Mouse (Mus musculus) left cerebral cortex, adult 18-20 months (tissue): ENCODE data around the gene Dcp1a. TPM values are rescaled to one million over a fixed set of nuclear protein-coding genes. Genes with fewer than 3 reads are reported as not detected.

Source experiments
- DNase-seq, 2 experiments: peaks; one replicate each; pipeline ENCODE4 v3.0.0; 2021 to 2022; ENCODE audit warnings: low spot score in 2 of 2, mixed read lengths in 1 of 2
- microRNA-seq, 2 experiments: library from miRNA; unstranded; fragments of <30 nt; microRNA quantifications; one replicate each; pipeline ENCODE4 v1.2.0; 2021
- total RNA-seq, 2 experiments: library from RNA; stranded (reverse); gene quantifications; 2 replicates each; pipeline ENCODE4 v1.2.3; 2021

Gene Dcp1a
- total RNA-seq, 2 experiments from 2014 or later: 21.3 to 21.5 TPM

DNA sequence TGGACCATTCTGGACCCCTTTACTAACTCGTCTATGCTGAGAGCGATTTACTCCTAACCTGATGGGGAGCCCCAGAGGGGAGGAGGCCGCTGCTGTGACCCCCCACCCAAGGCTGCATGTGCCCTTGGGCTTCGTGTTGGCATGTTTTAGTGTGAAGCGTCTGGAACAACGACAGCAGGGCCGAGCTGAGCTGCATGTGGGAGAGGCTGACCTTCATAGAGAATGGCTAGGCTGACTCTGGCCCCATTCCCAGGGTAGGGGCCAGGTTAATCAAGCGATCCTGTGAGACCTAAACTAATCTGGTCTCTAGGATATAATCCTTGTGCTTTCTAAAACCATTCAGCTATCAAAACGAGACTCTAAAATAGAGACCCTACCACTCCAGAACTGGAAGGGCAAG lies 78.4 kb downstream of the Dcp1a start:
- DNase-seq: no peak

DNA sequence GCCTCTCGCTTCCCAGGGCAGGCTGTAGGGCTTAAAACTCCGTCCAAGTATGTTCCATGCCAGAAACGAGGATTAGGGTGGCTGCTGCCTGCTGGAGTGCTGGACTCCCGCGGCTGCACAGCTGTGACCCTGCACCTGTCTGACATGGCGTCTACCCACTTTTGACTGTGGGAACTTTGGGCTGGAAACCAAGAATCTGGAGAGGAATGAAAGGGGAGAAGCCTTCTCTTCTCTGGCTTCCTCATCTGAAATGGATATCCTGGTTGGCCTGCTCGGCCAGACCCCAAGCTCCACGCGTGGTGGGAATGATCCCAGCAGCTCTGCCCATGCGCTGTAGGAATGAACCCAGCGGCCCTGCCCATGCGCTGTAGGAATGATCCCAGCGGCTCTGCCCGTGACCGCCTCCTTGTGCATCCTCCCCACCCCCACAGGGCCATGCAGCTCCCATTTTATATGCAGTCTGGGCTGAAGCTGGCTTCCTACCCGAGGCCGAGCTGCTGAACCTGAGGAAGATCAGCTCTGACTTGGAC lies 80.1 kb downstream of the Dcp1a start:
- DNase-seq: no peak

DNA sequence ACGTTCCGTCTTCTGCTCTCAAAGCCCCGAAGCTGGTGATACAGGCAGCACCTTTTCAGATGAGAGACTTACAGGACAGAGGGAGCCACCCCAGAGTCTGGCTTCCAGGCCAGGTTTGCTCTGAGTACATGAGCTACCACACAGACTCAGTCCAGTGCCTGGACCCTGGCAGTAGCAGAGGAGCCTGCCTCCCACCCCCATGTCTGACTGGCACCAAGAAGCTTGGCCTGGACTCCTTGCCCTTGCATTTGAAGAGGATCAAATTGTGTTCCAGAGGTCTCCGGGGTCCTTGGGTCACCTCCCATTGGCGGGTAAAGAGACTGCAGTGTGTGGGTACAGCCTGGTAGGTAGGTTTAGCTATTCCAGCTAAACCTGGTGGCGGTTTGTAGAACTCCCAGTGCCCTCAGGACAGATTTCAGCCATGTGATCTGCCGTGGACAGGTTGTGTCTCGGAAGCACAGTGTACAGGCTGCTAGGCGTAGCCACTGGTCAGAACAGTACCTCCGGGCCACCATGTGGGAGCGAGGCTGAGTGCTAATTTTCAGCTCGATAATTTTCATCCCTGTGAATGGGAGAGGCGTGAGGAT lies 81.6 kb downstream of the Dcp1a start:
- no peak for DNase-seq

DNA sequence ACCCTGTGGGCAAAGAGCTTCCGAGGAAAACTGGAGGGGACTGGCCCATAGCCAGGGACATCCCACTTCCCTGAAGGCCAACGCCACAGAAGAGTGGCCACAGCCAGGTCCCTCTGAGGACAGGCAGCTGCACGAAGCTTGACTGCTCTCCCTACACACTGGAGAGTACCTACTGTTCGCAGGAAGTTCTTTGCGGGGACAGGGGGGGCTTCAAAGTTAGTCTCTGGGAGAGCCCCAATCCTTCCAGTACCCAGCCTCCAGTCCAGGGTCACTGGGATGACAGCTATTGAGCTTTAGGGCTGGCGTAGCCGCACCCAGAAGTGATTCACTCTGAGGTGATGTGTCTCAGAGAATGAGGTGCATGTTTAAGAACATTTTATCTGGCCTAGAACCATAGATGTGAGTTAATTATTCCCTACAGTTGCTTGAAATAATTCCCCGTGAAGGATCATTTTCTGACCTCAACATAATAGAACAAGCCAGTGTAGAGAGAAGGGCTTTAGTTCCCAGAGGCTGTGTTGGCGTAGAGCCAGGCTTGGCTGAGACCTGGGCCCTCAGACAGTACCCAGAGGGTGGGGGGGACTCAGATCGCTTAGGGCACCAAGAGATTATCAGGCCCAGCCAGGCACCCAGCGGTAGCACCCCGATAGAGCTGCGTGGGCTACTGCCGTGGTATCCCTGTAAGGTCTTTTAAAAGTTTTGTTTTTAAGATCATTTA lies 82.3 kb downstream of the Dcp1a start:
- peak in 1 of 2 experiments; percentile 23 for DNase-seq

DNA sequence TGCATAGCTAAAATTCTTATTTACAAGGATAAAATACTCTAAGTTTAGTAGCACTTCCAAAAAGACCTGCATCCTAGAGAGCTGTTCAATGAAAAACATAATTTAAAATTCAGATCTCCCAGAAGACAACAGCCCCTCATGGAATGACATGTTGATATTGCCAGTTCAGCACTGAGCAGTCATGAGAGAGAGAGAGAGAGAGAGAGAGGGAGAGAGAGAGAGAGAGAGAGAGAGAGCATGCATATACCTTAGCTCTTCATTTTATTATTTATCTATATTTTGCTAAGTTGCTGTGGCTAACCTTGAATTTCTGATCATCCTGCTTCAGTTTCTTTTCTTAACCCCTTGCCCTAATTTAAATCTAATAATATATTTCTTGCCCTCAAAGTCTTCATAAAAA lies 83.0 kb downstream of the Dcp1a start:
- DNase-seq: no peak

DNA sequence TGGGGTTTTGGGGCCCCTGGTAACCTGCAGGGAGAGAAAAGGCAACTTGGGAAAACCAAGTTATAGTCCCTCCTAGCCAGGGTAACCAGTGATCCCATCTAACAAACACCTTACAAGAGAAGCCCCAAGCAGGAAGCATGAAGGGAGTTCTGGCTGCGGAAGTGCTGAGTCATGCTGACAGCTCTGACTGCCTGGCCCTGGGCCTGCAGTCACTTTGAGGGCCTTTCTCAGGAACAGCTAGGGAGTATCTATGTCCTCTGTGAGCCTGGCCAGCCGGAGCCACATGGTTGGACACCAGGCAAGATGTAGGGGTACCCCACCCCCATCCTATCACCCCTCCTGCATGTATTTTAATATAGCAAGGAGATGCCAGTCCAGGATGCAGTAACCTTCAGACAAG lies 85.1 kb downstream of the Dcp1a start:
- DNase-seq: peak; percentile 25 to 42

DNA sequence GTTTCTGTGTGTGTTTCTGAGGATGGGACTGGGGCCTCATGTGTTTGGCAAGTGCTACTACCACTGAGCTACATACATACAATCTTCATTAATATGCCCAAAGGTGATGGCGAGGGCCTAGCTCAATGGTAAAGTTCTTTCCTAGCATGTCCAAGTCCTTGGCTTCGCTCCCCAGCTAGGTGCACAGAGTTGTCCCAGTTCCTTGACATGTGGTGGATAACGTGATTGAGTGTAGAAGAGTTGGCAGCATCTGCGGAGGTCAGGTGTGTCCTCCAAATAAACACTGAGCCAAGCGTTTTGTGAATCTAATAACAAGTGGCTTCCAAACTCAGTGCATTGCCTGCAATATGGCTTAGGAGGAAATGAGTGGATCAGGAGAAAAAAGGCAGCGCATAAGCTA lies 87.0 kb downstream of the Dcp1a start:
- DNase-seq: no peak

DNA sequence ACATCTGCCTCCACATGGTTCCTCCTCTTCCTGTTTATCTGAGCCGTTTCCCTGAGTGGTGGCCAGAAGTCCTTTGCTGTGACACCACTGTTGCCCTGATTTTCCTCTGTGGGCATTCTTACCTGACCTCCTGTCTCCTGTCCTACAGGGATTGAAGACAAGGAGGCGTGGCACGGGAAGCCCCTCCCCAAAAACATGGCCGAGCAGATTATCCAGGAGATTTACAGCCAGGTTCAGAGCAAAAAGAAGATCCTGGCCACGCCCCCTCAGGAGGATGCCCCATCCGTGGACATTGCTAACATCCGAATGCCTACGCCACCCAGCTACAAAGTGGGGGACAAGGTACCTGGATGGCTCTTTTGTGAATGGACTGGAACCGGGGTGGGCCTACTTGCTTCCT lies 88.7 kb downstream of the Dcp1a start:
- no peak for DNase-seq

DNA sequence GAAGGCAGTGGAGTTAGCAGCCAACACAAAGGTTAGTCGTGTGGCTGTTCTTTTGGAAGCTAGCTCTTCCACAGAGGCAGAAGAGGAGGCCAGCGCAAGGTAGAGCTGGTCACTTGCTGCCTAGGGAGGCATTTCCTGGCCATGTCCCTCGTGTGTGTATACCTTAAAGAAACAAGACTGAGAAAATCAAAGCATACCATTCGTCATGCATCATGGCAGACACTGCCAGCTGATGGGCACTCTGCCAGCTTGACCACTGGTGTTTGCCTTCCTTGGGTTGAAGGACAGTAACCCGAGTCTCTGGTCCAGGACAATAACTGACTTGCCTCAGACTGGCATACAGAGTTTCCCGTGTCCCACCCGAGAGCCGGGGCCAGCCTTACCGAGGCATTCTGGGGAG lies 91.0 kb downstream of the Dcp1a start:
- DNase-seq: no peak

DNA sequence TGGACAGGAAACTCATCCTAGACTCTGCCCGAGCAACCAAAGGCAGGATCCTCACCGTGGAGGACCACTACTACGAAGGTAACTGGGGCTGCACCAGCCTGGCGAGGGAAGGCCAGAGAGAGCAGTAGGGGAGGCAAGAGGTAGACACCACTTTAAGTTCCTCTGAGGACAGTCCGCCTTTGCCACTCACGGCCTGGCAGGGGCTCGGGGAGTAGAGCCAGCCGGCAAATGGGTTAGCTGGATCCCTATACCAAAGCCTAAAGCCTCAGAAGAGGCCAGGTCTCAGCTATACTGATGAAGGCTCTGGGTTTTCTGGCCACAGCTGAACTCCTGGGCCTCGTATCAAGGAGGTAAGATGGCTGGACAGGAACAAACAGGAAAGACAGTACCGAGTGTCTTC lies 92.9 kb downstream of the Dcp1a start:
- DNase-seq: no peak

DNA sequence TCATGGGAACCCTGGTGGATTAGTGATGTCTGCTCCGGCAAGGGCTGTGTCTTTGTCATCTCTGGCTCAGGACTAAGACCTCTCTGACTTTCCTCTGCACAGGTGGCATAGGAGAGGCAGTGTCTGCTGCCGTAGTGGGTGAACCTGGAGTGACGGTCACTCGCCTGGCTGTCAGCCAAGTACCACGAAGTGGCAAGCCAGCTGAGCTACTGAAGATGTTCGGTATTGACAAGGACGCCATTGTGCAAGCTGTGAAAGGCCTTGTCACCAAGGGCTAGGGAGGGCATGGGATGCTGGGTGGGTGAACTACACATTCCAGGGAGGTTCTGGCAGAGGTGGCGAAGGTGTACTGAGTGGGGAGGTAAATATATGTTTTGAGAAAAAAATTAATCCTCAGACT lies 93.9 kb downstream of the Dcp1a start:
- no peak for DNase-seq

DNA sequence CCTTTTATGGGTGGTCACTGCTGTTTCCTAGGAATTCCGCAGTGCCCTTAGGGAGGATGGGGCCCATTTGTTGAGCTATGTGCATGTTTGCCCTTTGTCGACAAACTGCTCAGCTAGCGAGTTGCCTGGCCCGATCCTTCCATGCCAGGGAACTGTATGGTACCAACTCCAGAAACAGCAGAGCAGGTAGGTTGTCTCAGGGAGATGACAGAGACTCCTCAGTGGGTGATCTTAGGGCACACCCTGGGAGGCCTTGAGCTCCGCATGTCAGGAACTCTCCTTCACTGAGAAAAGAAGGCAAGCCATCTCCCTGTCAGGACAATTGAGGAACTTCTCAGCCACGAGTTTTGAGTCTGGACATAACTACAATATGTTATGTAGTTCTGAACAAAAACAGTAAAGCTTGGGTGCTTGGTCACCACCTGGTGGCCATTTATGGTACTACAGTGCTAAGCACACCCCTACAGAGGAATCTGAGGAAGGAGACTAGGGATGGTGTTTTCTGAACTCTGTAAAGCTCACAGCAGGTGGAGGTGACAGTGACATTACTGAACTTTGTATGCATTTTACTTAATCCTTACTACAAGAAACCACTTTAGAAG lies 94.7 kb downstream of the Dcp1a start:
- peak; percentile 78 to 84 for DNase-seq

DNA sequence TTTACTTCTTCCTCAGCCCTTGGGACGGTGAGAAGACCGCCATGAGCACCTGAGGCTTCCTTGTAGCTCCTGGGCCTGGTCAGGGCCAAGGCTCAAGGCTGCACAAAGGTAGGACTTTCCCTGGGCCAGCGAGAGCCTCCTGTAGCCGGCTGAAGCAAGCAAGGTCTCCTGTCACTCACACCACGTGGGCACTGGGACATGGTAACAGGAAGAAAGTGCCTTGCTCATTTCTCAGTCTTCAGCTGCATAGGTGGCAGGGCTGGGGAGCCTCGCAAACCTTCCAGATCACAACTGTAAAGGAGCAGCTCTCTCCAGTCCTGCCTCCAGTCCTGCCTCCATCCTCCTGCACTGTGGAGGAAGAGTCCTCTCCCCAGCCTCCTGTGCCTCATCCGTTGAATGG lies 96.5 kb downstream of the Dcp1a start:
- DNase-seq: no peak

DNA sequence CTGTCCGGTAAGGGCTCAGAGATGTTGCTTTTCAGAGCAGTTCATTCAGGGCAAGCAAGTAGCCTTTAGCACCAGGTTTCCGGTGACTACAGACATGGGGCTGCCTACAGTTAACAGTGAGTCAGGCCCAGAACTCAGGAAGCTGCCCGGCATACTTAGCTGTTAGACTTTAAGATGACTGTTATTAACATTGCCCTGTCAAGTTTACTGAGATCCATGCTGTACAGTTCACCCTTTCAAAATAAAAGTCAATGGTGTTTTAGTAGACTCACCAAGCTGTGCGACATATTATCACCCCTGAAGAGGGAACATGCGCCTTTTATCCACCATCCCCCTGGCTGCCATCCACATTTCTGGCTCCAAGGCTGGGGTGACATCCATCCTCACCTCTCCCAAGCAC lies 96.9 kb downstream of the Dcp1a start:
- DNase-seq: no peak

Small RNA genes within 50 kb of the gene (microRNA-seq; reads per million reads assigned to microRNA genes)
- 8.7 to 9.7 reads per million in 2 experiments for gene Mir3076

Other genes starting within 250 kb of the Dcp1a start
- 10 to 100 TPM; 44.1 to 45.4 TPM for gene Cacna1d, start 11.9 kb downstream of the Dcp1a start, total RNA-seq
- gene Tkt, start 68.8 kb downstream of the Dcp1a start, total RNA-seq: 100 to 1,000 TPM; 189 to 211 TPM
- 10 to 100 TPM; 11.4 to 12.7 TPM for gene Prkcd, start 146.7 kb downstream of the Dcp1a start, total RNA-seq
- gene Rft1, start 174.8 kb downstream of the Dcp1a start, total RNA-seq: 10 to 100 TPM; 10.0 to 10.4 TPM
- 10 to 100 TPM; 39.3 to 41.0 TPM for gene Sfmbt1, start 235.3 kb downstream of the Dcp1a start, total RNA-seq